Mouse (Mus musculus) cerebellum, adult 18-20 months (tissue): ENCODE measurements at regions not wholly inside any gene's neighbourhood (a gene's known extent, or its start where the extent isn't known, plus 50 kb on each side); places are given as distances from the start of the nearest gene placed in this dataset.
"Not testable (repeated sequence)": the region's sequence is repeated elsewhere in the genome, so short reads cannot be mapped to it uniquely, and the experiment has no call there.

Experiments used
- DNase-seq, 2 experiments: peaks; one replicate each; pipeline ENCODE4 v3.0.0; 2021

DNA sequence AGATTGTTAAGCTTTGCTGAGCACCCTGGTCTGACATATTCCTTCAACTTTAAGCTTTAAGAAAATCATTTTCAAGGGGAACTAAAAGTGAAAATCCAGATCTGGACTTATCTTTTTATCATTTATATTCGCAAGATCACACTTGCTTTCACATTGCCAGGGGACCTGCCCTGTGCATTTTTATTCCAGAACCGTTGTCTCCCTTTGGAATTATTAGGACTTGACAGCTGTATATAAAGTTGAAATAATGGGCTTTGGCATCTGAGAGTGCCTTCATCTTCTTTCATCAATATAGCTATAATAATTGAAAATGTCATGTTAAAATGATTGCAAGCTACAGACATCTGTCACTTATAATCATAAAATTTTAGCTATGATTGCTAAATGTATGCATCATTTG lies 276.8 kb upstream of the Olfm3 start:
- no peak for DNase-seq

- no peak for DNase-seq
These were observed 268.5 kb upstream of the Olfm3 start for GRCm38 (mm10) chr3:114635362-114635761.

GRCm38 (mm10) chr3:114647957-114648356 lies 255.9 kb upstream of the Olfm3 start:
- no peak for DNase-seq

DNA sequence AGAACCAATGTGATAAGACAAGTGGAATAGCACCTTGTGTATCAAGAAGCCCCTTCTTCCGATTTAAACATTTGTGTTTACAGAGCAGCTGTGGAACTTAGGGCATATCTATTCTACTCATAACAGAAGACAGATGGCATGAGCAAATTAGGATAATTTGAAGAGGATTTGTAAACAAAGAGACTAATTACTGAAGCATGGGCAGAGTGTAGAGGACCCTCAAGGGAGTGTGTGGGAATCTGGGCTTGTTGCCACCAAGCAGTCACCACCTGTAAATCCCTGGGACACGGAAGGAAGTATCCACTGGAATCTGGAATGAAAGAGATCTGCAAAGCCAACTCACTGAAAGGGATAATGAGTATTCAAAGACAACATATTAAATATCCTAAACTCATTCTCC lies 205.9 kb upstream of the Olfm3 start:
- peak in 1 of 2 experiments; percentile 2 for DNase-seq

DNA sequence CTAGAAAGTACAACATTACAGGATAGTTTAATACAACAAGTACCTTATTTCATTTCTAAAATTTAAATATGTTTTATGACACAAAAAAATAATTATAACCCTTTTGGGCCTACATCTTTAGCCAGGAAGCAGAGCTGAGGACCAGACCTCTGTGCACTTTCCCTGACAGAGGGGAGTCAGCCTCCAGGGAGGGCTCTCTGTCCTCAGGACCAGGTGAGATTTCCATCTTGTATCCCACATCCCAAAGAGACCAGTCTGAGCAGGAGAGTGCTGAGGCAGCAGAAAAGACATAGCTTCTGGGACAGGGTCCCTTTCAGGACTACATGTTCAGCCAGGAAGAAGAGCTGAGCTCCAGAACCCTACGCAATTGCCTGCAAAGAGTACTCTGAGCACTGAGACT lies 178.7 kb upstream of the Olfm3 start:
- no peak for DNase-seq

GRCm38 (mm10) chr3:114736426-114736825 lies 167.5 kb upstream of the Olfm3 start:
- DNase-seq: no peak

DNA sequence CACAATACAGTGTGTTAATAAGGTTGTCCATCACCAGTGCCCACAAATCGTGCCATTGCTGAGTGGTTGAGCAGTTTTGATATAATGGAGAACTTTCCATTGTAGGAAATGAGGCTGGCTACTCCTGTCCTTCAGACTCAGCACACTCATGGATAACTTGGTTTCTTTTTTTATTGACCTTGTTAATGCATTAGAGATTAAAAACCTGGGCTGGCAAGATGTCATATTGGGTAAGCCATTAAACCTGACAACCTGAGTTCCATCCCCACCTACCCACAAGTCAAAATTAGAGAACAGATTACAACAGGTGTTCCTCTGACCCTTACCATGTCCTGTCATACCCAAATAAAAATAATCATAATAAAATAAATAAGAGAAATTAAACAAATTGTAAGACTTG lies 159.7 kb upstream of the Olfm3 start:
- DNase-seq: no peak

GRCm38 (mm10) chr3:114745131-114745530 lies 158.7 kb upstream of the Olfm3 start:
- no peak for DNase-seq

- no peak for DNase-seq
These were observed 146.6 kb upstream of the Olfm3 start for GRCm38 (mm10) chr3:114757313-114757712.

GRCm38 (mm10) chr3:114758592-114758991 lies 145.3 kb upstream of the Olfm3 start:
- DNase-seq: no peak

GRCm38 (mm10) chr3:114759290-114760002 lies 144.4 kb upstream of the Olfm3 start:
- DNase-seq: no peak

DNA sequence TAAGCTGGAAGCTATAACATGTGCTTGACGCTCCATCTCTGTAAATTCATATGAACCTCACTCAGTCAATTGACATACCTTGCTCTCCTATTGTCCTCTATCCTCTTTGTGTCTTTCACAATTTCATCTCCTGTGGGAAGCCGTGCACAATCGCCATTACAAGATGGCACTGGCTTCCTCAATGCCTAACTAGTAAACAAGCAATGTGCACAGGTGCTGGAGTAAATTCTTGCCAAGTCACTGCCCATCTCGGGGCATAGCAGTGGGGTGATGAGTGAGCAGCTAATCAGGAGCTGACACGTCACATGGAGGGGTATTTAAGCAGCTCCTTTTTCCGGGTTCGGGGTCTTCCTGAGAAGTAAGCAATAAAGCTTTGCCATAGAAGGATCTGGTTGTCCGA lies 141.5 kb upstream of the Olfm3 start:
- DNase-seq: not testable (repeated sequence)

DNA sequence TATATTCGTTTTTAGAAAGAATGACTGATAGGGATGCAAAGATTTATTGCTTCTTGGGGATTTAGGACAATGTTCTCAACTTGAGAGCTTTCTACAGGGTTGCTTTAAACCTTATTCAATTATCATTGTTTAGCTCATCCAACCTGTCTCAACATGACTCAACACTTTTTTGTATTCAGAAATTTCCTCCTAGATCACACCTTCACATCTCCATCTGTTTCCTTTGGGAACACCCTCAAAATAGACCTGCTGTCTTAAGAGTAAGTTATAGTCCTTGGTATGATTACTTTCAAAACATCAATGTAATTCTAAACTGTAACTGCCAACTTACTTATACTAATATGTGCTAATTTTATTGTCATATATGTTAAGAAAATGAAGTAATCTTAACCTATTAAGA lies 114.8 kb upstream of the Olfm3 start:
- DNase-seq: no peak

GRCm38 (mm10) chr3:114790005-114790404 lies 113.9 kb upstream of the Olfm3 start:
- DNase-seq: no peak

- no peak for DNase-seq
These were observed 70.8 kb upstream of the Olfm3 start for GRCm38 (mm10) chr3:114833120-114833519.
